Mouse (Mus musculus) heart, embryonic 11.5 days (tissue): ENCODE measurements around the gene Cog4. TPM values are rescaled to one million over a fixed set of nuclear protein-coding genes. Genes with fewer than 3 reads are reported as not detected.

Source experiments
- ATAC-seq: fragments of 200-750 bp; cut with Nextera tagmentation; replicated peaks from 2 replicates; pipeline ENCODE4 v1.8.0; 2017; ENCODE audit warnings: moderate library complexity; ENCODE audit not compliant: insufficient number of reproducible peaks, low FRiP score, low TSS enrichment
- H3K27ac ChIP-seq: fragments of 300-500 bp; sonication (generic); 2 replicates; pipeline ENCODE4 v1.5.1; 2014; ENCODE audit warnings: mild to moderate bottlenecking, low read depth, low read length
- H3K27me3 ChIP-seq: fragments of 300-500 bp; sonication (generic); 2 replicates; pipeline ENCODE4 v1.6.1; 2014; ENCODE audit warnings: mild to moderate bottlenecking, low read length, mixed read lengths; ENCODE audit not compliant: control insufficient read depth, insufficient read depth
- H3K36me3 ChIP-seq: fragments of 300-500 bp; sonication (generic); 2 replicates; pipeline ENCODE4 v1.6.1; 2014; ENCODE audit warnings: mild to moderate bottlenecking, low read length, moderate library complexity, mixed read lengths; ENCODE audit not compliant: control insufficient read depth, insufficient read depth
- H3K4me1 ChIP-seq: fragments of 300-500 bp; sonication (generic); 2 replicates; pipeline ENCODE4 v1.6.1; 2014; ENCODE audit warnings: low read length; ENCODE audit not compliant: control insufficient read depth, insufficient read depth
- H3K4me2 ChIP-seq: fragments of 300-500 bp; sonication (generic); 2 replicates; pipeline ENCODE4 v1.6.1; 2014; ENCODE audit warnings: mild to moderate bottlenecking, moderate library complexity
- H3K4me3 ChIP-seq: fragments of 300-500 bp; sonication (generic); 2 replicates; pipeline ENCODE4 v1.5.1; 2014; ENCODE audit warnings: low read depth, low read length
- H3K9ac ChIP-seq: fragments of 300-500 bp; sonication (generic); 2 replicates; pipeline ENCODE4 v1.6.1; 2014; ENCODE audit warnings: mild to moderate bottlenecking, low read depth, low read length, moderate library complexity
- H3K9me3 ChIP-seq: fragments of 300-500 bp; sonication (generic); replicated peaks from 2 replicates; pipeline ENCODE4 v1.6.1; 2016; ENCODE audit warnings: low read length; ENCODE audit not compliant: control insufficient read depth
- WGBS: fragments of 180-500 bp; shearing (Covaris S2); extraction: QIAGEN DNeasy Blood & Tissue Kit; methylation state at CpG from one replicate; pipeline ENCODE4 v1.1.7; 2014; ENCODE audit not compliant: insufficient replicate concordance; 5-methylcytosine and 5-hydroxymethylcytosine counted together
- polyA plus RNA-seq: library from polyadenylated mRNA; unstranded; fragments of >200 nt; fragmentation: Nextera tagmentation; extraction: Ambion mirVana; gene quantifications from 2 replicates; pipeline ENCODE4 v1.2.1, GENCODE M21; 2014

Cog4 gene
- polyA plus RNA-seq, 1 experiment from 2014 or later: 62.8 TPM

DNA sequence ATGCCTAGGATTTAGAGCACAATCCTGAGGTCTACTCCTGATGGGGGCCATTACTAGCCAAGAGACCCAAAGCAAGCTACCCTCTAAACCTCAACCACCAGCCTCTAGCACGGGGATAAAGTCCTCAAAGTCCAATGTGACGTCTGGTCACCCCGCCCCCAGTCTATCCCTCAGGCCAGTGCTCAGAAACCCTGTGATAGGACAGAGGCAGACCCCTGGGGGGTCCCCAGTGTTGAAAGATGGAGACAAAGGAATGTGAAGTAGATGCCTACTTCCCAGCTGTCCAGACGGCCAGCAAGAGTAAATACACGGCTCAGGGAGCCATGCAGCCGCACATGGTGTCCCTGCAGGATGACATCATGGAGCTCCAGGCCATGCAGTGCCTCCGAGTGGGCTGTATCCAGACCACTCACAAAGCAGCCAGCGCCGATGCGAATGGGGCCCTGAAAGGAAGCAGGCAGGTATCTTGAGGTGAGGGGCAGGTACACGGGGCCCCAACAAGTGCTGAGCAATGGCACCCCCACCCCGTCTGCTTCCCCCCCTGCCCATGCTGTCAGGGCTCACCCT lies 43.6 kb downstream of the Cog4 start:
- WGBS: 60% methylated on average over 12 of the region's 12 CpGs
- Histone ChIP-seq H3K4me2 (no peak overlapping the region), H3K4me1 (peaks cover 9% of the 10 kb centered on the region), H3K9me3 (no peaks in the 10 kb centered on the region), H3K9ac (no peak overlapping the region), H3K27me3 (no peaks in the 10 kb centered on the region), H3K27ac (no peak overlapping the region), H3K36me3 (peaks cover 19% of the 10 kb centered on the region), H3K4me3 (no peak overlapping the region)
- ATAC-seq: no peak

DNA sequence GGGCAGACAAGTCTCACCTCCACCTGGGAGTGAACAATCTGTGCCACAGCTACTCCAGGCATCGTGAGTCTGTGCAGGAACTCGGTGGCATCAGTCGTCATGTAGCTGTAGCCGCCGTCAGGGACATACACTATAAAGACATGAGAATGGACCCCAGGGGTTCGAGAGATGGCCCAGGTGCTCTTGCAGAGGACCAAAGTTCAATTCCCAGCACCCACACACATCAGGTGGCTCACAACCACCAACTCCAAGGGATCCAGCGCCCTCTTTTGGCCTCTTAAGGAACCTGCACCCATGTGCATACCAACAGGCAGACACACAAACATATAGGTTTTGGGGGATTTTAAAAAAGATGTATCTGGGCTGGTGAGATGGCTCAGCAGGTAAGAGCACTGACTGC lies 45.6 kb downstream of the Cog4 start:
- ATAC-seq: no peak
- Histone ChIP-seq H3K9me3 (no peaks in the 10 kb centered on the region), H3K27me3 (no peaks in the 10 kb centered on the region), H3K4me2 (no peak overlapping the region), H3K4me1 (peaks cover 9% of the 10 kb centered on the region), H3K36me3 (peaks cover 11% of the 10 kb centered on the region; the same call in 1 of the 2 replicates), H3K4me3 (no peak overlapping the region), H3K27ac (no peak overlapping the region), H3K9ac (no peak overlapping the region)
- WGBS: 87% methylated on average over 7 of the region's 7 CpGs

DNA sequence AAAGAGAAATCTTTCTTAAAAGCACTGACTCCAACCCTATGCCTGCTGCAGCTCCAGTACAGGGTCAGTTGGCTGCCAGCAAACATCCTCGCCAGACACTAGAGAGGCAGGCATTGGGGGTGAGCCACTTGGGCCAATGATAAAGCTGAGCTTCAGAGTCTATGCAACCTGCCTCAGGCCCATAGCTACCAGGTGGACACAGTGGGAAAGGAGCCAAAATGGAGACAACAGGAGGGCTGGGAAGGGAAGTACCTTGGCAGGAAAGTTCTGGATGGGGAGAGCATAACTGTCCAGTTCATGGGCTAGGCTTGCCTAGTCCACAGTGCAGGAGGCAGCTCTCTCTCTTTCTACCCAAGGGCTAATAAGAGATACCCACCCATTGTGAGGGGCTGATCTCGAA lies 46.5 kb downstream of the Cog4 start:
- no peak for ATAC-seq
- Histone ChIP-seq H3K27ac (no peak overlapping the region), H3K27me3 (no peaks in the 10 kb centered on the region), H3K9ac (no peak overlapping the region), H3K36me3 (0 out of 2 replicates have a peak, but pooled peaks cover 2% of the 10 kb centered on the region), H3K9me3 (no peaks in the 10 kb centered on the region), H3K4me3 (no peak overlapping the region), H3K4me1 (peaks cover 9% of the 10 kb centered on the region), H3K4me2 (no peak overlapping the region)
- 86% methylated on average over 2 of the region's 2 CpGs for WGBS

DNA sequence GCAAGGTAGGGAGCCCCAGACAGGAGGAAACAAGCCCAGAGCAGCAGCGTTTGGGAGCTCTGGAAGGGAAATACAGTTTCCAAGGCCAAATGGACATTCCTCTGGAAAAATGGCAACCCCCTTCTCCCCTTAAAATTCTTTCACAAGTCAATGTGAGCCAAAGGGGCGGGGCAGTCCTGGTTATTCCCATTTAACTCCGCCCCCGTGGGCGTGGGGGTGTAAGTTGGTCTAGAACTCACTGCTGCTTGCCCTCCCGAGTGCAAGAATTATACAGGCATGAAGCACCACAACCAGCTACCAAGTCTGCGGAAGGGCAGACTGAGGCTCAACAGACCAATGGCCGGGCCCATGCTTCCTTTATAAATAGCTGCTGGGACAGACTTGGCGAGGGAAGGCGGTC lies 48.5 kb downstream of the Cog4 start:
- Histone ChIP-seq H3K36me3 (peaks cover 5% of the 10 kb centered on the region; the same call in 1 of the 2 replicates), H3K27ac (no peak overlapping the region), H3K9ac (no peak overlapping the region), H3K4me1 (peaks cover 6% of the 10 kb centered on the region), H3K9me3 (no peaks in the 10 kb centered on the region), H3K4me2 (no peak overlapping the region), H3K4me3 (no peak overlapping the region), H3K27me3 (no peaks in the 10 kb centered on the region)
- 72% methylated on average over 10 of the region's 10 CpGs for WGBS
- no peak for ATAC-seq

DNA sequence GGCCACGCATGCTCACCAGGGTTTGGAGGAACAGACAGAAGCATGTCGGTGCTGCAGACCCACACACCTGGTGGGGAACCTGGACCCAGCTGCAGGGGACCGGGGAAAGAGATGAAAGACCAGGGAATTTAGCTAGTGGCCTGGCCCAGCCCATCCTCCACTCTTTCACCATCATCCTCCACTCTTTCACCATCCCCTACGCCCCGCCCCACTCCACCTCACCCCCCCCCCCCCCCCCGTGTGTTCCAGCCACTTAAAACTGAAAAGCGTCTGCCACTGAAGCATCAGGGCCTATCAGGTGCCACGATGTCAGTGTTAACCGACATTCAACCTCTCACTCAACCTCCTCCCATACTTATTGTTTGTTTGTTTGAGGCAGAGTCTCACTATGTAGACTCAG lies 48.9 kb downstream of the Cog4 start:
- no peak overlapping the region for H3K27ac ChIP-seq
- no peaks in the 10 kb centered on the region for H3K27me3 ChIP-seq
- no peaks in the 10 kb centered on the region for H3K9me3 ChIP-seq
- H3K36me3 ChIP-seq: peaks cover 5% of the 10 kb centered on the region; the same call in 1 of the 2 replicates
- ATAC-seq: no peak
- H3K9ac ChIP-seq: no peak overlapping the region
- no peak overlapping the region for H3K4me2 ChIP-seq
- H3K4me1 ChIP-seq: peaks cover 2% of the 10 kb centered on the region; the same call in 1 of the 2 replicates
- 63% methylated on average over 6 of the region's 9 CpGs for WGBS
- no peak overlapping the region for H3K4me3 ChIP-seq

DNA sequence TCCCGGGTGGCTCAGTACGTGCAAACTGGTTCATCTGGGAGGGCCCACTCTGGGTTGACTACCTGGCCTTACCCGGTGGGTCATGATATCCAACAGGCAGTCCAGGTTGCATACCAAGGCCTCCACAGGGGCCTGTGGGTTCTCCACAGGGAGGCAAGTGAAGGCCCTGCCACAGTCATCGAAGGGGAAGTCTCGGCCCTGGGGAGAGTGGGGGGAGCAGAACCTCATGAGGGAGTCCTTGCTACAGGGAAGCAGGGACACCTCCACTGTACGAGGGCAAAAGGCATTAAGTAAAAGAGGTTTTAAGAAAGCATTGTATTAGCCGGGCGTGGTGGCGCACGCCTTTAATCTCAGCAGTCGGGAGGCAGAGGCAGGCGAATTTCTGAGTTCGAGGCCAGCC lies 49.4 kb downstream of the Cog4 start:
- H3K27ac ChIP-seq: no peak overlapping the region
- WGBS: 89% methylated on average over 13 of the region's 13 CpGs
- peaks cover 5% of the 10 kb centered on the region; the same call in 1 of the 2 replicates for H3K36me3 ChIP-seq

DNA sequence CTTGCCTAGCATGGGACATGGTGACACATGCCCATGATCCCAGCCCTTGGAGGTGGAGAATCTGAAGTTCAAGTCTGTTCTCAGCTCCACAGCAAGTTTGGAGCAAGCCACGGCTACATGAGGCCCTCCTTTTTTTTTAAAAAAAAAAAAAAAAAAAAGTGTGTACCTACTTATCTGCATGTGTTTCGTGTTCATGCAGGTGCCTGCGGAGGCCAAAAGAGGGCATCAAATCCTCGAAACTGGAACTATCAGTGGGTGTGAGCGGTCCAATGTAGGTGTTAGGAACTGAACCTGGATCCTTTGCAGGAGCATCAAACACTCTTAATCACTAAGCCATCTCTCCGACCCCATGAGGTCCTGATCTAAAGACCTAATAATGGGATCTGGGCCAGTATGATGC lies 51.1 kb downstream of the Cog4 start:
- 0 out of 2 replicates have a peak, but pooled peaks cover 2% of the 10 kb centered on the region for H3K4me1 ChIP-seq
- 86% methylated on average over 6 of the region's 6 CpGs for WGBS
- H3K27me3 ChIP-seq: no peaks in the 10 kb centered on the region
- H3K9ac ChIP-seq: no peak overlapping the region
- no peak overlapping the region for H3K4me2 ChIP-seq
- no peak overlapping the region for H3K4me3 ChIP-seq
- H3K9me3 ChIP-seq: no peaks in the 10 kb centered on the region
- H3K27ac ChIP-seq: no peak overlapping the region
- peaks cover 5% of the 10 kb centered on the region; the same call in 1 of the 2 replicates for H3K36me3 ChIP-seq
- ATAC-seq: no peak

More for the DNA sequence above, 49.4 kb downstream of the Cog4 start:
- Histone ChIP-seq H3K9ac (no peak overlapping the region), H3K4me1 (no peaks in the 10 kb centered on the region), H3K4me3 (no peak overlapping the region), H3K4me2 (no peak overlapping the region), H3K27me3 (no peaks in the 10 kb centered on the region), H3K9me3 (no peaks in the 10 kb centered on the region)
- no peak for ATAC-seq

DNA sequence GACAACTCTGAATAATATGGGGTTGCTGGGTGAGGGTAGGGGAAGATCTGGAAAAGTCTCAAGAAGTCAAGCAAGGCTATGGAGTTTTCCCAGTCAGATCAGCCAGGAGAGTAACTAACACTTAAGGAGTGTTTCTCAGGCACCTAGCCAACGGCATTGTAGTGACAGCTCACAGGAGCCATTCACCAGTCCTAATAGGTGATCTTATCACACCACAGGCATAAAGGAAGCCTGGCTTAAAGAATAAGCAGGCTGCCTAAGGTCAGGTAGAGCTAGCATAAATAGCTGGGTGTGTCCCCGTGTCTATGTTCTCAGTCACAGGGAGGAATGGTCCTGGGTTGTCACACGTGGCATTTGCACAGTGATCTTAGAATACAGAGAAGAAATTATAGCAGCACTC lies 54.7 kb downstream of the Cog4 start:
- no peak overlapping the region for H3K27ac ChIP-seq
- WGBS: 67% methylated on average over 3 of the region's 3 CpGs
- H3K4me2 ChIP-seq: no peak overlapping the region
- no peak for ATAC-seq
- H3K9me3 ChIP-seq: no peaks in the 10 kb centered on the region
- H3K27me3 ChIP-seq: no peaks in the 10 kb centered on the region
- no peak overlapping the region for H3K9ac ChIP-seq
- H3K36me3 ChIP-seq: peaks cover 5% of the 10 kb centered on the region; the same call in 1 of the 2 replicates
- H3K4me3 ChIP-seq: no peak overlapping the region
- H3K4me1 ChIP-seq: 0 out of 2 replicates have a peak, but pooled peaks cover 2% of the 10 kb centered on the region
